Mouse (Mus musculus) thymus, adult 2 months (tissue): ENCODE measurements around the gene Ric8b.

Experiments used
- CTCF ChIP-seq: fragments of 200-500 bp; IDR thresholded peaks from 2 replicates; pipeline ENCODE4 v1.5.1; 2012; ENCODE audit warnings: mild to moderate bottlenecking, control low read depth, low read length, moderate library complexity, borderline replicate concordance; ENCODE audit not compliant: control insufficient read depth, poor library complexity, insufficient read depth; ENCODE audit errors: extremely low read depth
- POLR2A ChIP-seq: fragments of 200-500 bp; IDR thresholded peaks from 2 replicates; pipeline ENCODE4 v1.6.1; 2012; ENCODE audit warnings: mild to moderate bottlenecking, low read length, control low read depth, moderate library complexity; ENCODE audit not compliant: control insufficient read depth, poor library complexity, insufficient read depth; ENCODE audit errors: extremely low read depth

DNA sequence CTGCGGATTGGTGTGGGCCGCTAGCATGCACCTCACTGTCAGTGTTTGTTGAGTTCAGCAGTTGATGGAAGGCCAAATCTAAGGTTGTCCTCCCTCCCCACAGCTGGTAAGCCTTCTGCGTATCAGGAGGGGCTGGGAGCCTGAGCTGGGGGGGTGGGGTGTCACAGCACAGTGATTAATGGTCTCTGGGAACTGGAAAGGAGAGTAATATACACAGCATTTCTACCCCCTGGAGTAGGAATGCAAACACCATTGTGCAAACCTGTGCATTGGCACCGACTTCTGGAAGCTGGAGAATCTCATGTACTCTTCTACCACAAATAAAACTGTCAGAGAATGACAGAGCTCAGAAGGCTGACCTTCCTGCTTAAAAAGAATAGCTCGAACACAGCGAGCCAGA is 50.2 kb downstream of the Ric8b start:
- no peak for TF ChIP-seq POLR2A
- no peak for TF ChIP-seq CTCF
